Mouse (Mus musculus) duodenum, adult 2 months (tissue): ENCODE results near the gene C1rb. TPM values are rescaled to one million over a fixed set of nuclear protein-coding genes. Genes with fewer than 3 reads are reported as not detected.

Experiments
- polyA plus RNA-seq: library from polyadenylated mRNA; depleted of rRNA; stranded (reverse); fragments of >200 nt; gene quantifications from 2 replicates; pipeline ENCODE4 v1.2.3, GENCODE M21; 2012; ENCODE audit warnings: low replicate concordance; rRNA removed

C1rb gene
- polyA plus RNA-seq = not detected in 2 replicates

GRCm38 (mm10) chr6:124570026-124570425, at the start of gene C1rb:
TSS of gene C1rb (plus strand) at chr6:124570294.

GRCm38 (mm10) chr6:124542284-124542683, 27.8 kb upstream of the C1rb start, which contains the start of gene C1s1:
TSS of gene C1s1 (minus strand) at chr6:124542359.

Other genes starting within 250 kb of the C1rb start
- gene Pex5, start 155.2 kb upstream of the C1rb start, polyA plus RNA-seq = 19.7 and 23.9 TPM in 2 replicates
- 0.76 and 1.1 TPM in 2 replicates for gene Clstn3, start 105.5 kb upstream of the C1rb start, polyA plus RNA-seq
- gene C1rl, start 77.2 kb upstream of the C1rb start, polyA plus RNA-seq = 0.90 and 1.1 TPM in 2 replicates
- 5.3 and 8.3 TPM in 2 replicates for gene C1ra, start 57.9 kb upstream of the C1rb start, polyA plus RNA-seq
- 5.4 and 8.8 TPM in 2 replicates for gene C1s1, start 27.9 kb upstream of the C1rb start, polyA plus RNA-seq
- gene C1s2, start 65.8 kb downstream of the C1rb start, polyA plus RNA-seq = not detected in 2 replicates
- gene Lpcat3, start 92.7 kb downstream of the C1rb start, polyA plus RNA-seq = 200 and 320 TPM in 2 replicates
- 21.0 and 23.1 TPM in 2 replicates for gene Emg1, start 141.9 kb downstream of the C1rb start, polyA plus RNA-seq
- gene Phb2, start 142.0 kb downstream of the C1rb start, polyA plus RNA-seq = 163 and 179 TPM in 2 replicates
- 18.0 and 22.1 TPM in 2 replicates for gene Ptpn6, start 168.4 kb downstream of the C1rb start, polyA plus RNA-seq
- gene Grcc10, start 171.1 kb downstream of the C1rb start, polyA plus RNA-seq = 113 and 151 TPM in 2 replicates
- not detected in 2 replicates for gene Gm45234, start 185.7 kb downstream of the C1rb start, polyA plus RNA-seq
- gene Atn1, start 186.2 kb downstream of the C1rb start, polyA plus RNA-seq = 60.0 and 70.5 TPM in 2 replicates
- 2.6 and 3.2 TPM in 2 replicates for gene Eno2, start 199.4 kb downstream of the C1rb start, polyA plus RNA-seq
- 0.09 and 0.30 TPM in 2 replicates for gene Lrrc23, start 209.4 kb downstream of the C1rb start, polyA plus RNA-seq
- 21.3 and 42.0 TPM in 2 replicates for gene Spsb2, start 238.4 kb downstream of the C1rb start, polyA plus RNA-seq
- 448 and 753 TPM in 2 replicates for gene Tpi1, start 244.0 kb downstream of the C1rb start, polyA plus RNA-seq